Mouse (Mus musculus) heart, embryonic 15.5 days (tissue): ENCODE results near the gene Cyb561a3. TPM values are rescaled to one million over a fixed set of nuclear protein-coding genes. Genes with fewer than 3 reads are reported as not detected.

Experiments used
- ATAC-seq: fragments of 200-750 bp; cut with Nextera tagmentation; replicated peaks from 2 replicates; pipeline ENCODE4 v1.8.0; 2017; ENCODE audit warnings: low read depth, moderate TSS enrichment; ENCODE audit not compliant: insufficient number of reproducible peaks, insufficient read depth, low FRiP score
- H3K27ac ChIP-seq: fragments of 300-500 bp; sonication (generic); 2 replicates; pipeline ENCODE4 v1.5.1; 2015; ENCODE audit warnings: mild to moderate bottlenecking, inconsistent platforms
- H3K27me3 ChIP-seq: fragments of 300-500 bp; sonication (generic); 2 replicates; pipeline ENCODE4 v1.6.1; 2015; ENCODE audit warnings: inconsistent platforms
- H3K36me3 ChIP-seq: fragments of 300-500 bp; sonication (generic); 2 replicates; pipeline ENCODE4 v1.6.1; 2015; ENCODE audit warnings: mild to moderate bottlenecking, inconsistent platforms
- H3K4me1 ChIP-seq: fragments of 300-500 bp; sonication (generic); replicated peaks from 2 replicates; pipeline ENCODE4 v1.6.1; 2015; ENCODE audit warnings: inconsistent platforms
- H3K4me2 ChIP-seq: fragments of 300-500 bp; sonication (generic); 2 replicates; pipeline ENCODE4 v1.6.1; 2015; ENCODE audit warnings: inconsistent platforms, mild to moderate bottlenecking, moderate library complexity
- H3K4me3 ChIP-seq: fragments of 300-500 bp; sonication (generic); 2 replicates; pipeline ENCODE4 v1.5.1; 2015; ENCODE audit warnings: mild to moderate bottlenecking, inconsistent platforms
- H3K9ac ChIP-seq: fragments of 300-500 bp; sonication (generic); 2 replicates; pipeline ENCODE4 v1.6.1; 2015; ENCODE audit warnings: mild to moderate bottlenecking, inconsistent platforms
- H3K9me3 ChIP-seq: fragments of 300-500 bp; sonication (generic); replicated peaks from 2 replicates; pipeline ENCODE4 v1.6.1; 2016; ENCODE audit warnings: inconsistent platforms
- WGBS: fragments of 180-500 bp; shearing (Covaris S2); methylation state at CpG from one replicate; pipeline ENCODE4 v1.1.7; 2015; ENCODE audit warnings: mixed read lengths; 5-methylcytosine and 5-hydroxymethylcytosine counted together
- polyA plus RNA-seq: library from polyadenylated mRNA; unstranded; fragments of >200 nt; fragmentation: Nextera tagmentation; extraction: Ambion mirVana; gene quantifications from 2 replicates; pipeline ENCODE4 v1.2.1, GENCODE M21; 2015

Cyb561a3 gene
- polyA plus RNA-seq, 1 experiment from 2014 or later = 15.4 TPM

- H3K4me1 ChIP-seq = peaks cover 17% of the 10 kb centered on the region
- peaks cover 11% of the 10 kb centered on the region for H3K36me3 ChIP-seq
- 2% methylated on average over 32 of the region's 32 CpGs for WGBS
- H3K27ac ChIP-seq = no peak within 1 kb of the TSS; the same call in 1 of the 2 replicates
- H3K27me3 ChIP-seq = no peaks in the 10 kb centered on the region
- H3K9ac ChIP-seq = peak within 1 kb of the TSS; percentile 66
- H3K9me3 ChIP-seq = no peaks in the 10 kb centered on the region
- ATAC-seq = peak; percentile 63
- peak within 1 kb of the TSS; percentile 98 for H3K4me2 ChIP-seq
- H3K4me3 ChIP-seq = peak within 1 kb of the TSS; percentile 54
These were observed 57.3 kb downstream of the Cyb561a3 start, which contains the start of gene Vwce for GRCm38 (mm10) chr19:10634106-10634871. Vwce (plus strand) TSS chr19:10634213.

- no peaks in the 10 kb centered on the region for H3K9me3 ChIP-seq
- WGBS = 3% methylated on average over 21 of the region's 21 CpGs
- H3K27ac ChIP-seq = no peak overlapping the region; the same call in 1 of the 2 replicates
- H3K27me3 ChIP-seq = no peaks in the 10 kb centered on the region
- peak overlapping the region; percentile 98 for H3K4me2 ChIP-seq
- H3K4me1 ChIP-seq = peaks cover 17% of the 10 kb centered on the region
- H3K36me3 ChIP-seq = peaks cover 5% of the 10 kb centered on the region; the same call in 1 of the 2 replicates
- peak overlapping the region; percentile 54 for H3K4me3 ChIP-seq
- peak; percentile 84 for ATAC-seq
- peak overlapping the region; percentile 66 for H3K9ac ChIP-seq
These were observed 57.9 kb downstream of the Cyb561a3 start for GRCm38 (mm10) chr19:10634872-10635318.

DNA sequence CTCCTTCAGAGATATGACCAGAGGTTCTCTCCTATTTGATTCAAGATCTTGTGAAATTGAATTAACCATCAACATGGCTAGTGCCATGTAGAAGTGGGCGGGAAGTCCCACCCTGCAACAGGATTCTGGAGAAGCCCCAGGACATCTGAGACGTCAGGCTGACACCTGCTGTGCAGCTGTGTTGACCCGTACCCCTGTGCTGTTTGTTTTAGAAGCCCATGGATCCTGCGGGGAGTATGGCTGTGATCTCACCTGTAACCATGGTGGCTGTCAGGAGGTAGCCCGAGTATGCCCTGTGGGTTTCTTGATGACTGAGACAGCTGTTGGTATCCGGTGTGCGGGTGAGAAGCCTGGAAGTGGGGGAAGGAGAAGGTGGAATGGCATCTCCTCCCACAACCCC is 60.9 kb downstream of the Cyb561a3 start:
- no peaks in the 10 kb centered on the region for H3K36me3 ChIP-seq
- no peak overlapping the region for H3K27ac ChIP-seq
- ATAC-seq = no peak
- WGBS = 45% methylated on average over 7 of the region's 7 CpGs
- no peak overlapping the region for H3K4me3 ChIP-seq
- H3K4me2 ChIP-seq = no peak overlapping the region
- H3K9ac ChIP-seq = no peak overlapping the region
- H3K27me3 ChIP-seq = peaks cover 12% of the 10 kb centered on the region; the same call in 1 of the 2 replicates
- H3K9me3 ChIP-seq = no peaks in the 10 kb centered on the region
- peaks cover 20% of the 10 kb centered on the region for H3K4me1 ChIP-seq

DNA sequence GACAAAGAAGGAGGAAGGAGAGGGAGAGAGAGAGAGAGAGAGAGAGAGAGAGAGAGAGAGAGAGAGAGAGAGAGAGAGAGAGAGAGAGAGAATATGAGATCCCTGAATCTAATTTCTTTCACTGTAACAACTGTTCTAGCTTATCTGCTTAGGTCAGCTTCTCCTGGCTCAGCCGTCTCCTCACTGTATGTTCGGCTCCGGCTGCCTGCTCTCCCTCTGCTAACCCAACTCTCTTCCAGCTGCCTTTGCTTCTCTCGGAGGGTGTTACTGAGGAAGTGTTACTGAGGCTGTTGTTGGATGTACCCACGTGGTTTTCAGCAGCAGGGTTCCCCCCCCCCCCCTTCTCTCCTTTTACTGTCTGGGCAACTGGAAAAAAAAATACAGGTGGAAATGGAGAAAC is 63.1 kb downstream of the Cyb561a3 start:
- no peak overlapping the region for H3K27ac ChIP-seq
- H3K27me3 ChIP-seq = peaks cover 14% of the 10 kb centered on the region; the same call in 1 of the 2 replicates
- WGBS = 4% methylated on average over 5 of the region's 5 CpGs
- H3K9me3 ChIP-seq = no peaks in the 10 kb centered on the region
- peaks cover 5% of the 10 kb centered on the region for H3K4me1 ChIP-seq
- no peak overlapping the region for H3K4me3 ChIP-seq
- peak overlapping the region; percentile 13; the same call in 1 of the 2 replicates for H3K4me2 ChIP-seq
- no peak for ATAC-seq
- H3K9ac ChIP-seq = no peak overlapping the region
- H3K36me3 ChIP-seq = no peaks in the 10 kb centered on the region

DNA sequence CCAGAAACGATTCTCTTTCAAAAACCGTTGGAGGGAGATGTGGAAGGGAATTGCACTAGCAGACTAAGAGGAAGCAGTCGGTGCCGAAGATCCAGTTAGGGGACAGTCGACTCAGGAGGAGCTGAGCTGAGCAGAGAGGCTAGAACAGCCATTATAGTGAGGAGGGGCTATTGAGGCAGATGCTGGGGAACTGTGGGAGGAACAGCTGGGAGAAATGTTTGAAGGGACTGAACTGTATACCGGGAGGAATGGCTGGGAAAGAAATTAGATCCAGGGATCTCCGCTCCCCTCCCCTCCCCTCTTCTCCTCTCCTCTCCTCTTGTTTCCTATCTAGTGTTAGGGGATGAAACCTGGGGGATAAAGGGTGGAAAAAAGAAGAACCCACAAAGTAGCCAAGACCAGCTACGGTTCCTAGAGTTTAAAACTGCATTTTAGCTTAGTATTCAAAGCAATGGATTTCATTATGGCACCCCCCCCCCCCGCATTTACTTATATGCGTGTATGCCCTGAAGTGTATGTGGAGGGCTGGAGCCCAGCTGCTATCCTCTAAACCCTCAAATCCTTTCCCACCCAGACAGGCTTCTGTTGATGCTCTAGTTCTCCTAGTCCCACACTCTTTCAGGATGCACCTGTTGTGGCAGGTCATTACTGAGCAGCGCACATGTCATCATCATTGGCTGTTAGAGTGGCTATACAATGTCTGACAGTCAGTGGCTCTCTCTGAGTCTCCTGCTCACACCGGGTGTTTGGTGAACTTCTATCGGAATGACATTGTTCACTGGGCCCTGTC is 63.8 kb downstream of the Cyb561a3 start:
- H3K4me1 ChIP-seq = peaks cover 3% of the 10 kb centered on the region; the same call in 1 of the 2 replicates
- no peak overlapping the region for H3K9ac ChIP-seq
- peaks cover 14% of the 10 kb centered on the region; the same call in 1 of the 2 replicates for H3K27me3 ChIP-seq
- 45% methylated on average over 13 of the region's 13 CpGs for WGBS
- H3K9me3 ChIP-seq = no peaks in the 10 kb centered on the region
- no peak overlapping the region for H3K4me3 ChIP-seq
- H3K4me2 ChIP-seq = peak overlapping the region; percentile 13; the same call in 1 of the 2 replicates
- no peaks in the 10 kb centered on the region for H3K36me3 ChIP-seq
- no peak for ATAC-seq
- no peak overlapping the region for H3K27ac ChIP-seq

Other genes starting within 250 kb of the Cyb561a3 start
- 0.48 and 0.94 TPM in 2 replicates for gene Syt7, start 188.1 kb upstream of the Cyb561a3 start, polyA plus RNA-seq
- 0.13 and 0.23 TPM in 2 replicates for gene Lrrc10b, start 119.7 kb upstream of the Cyb561a3 start, polyA plus RNA-seq
- gene Ppp1r32, start 94.2 kb upstream of the Cyb561a3 start, polyA plus RNA-seq = 0.13 TPM in 1 of 2 replicates, not detected in the other
- 23.4 and 30.4 TPM in 2 replicates for gene Cpsf7, start 51.9 kb upstream of the Cyb561a3 start, polyA plus RNA-seq
- 45.2 and 49.4 TPM in 2 replicates for gene Sdhaf2, start 51.0 kb upstream of the Cyb561a3 start, polyA plus RNA-seq
- 14.8 and 19.8 TPM in 2 replicates for gene Tmem216, start 20.9 kb upstream of the Cyb561a3 start, polyA plus RNA-seq
- 21.4 and 26.2 TPM in 2 replicates for gene Tmem138, start 190 bp downstream of the Cyb561a3 start, polyA plus RNA-seq
- gene Ddb1, start 28.2 kb downstream of the Cyb561a3 start, polyA plus RNA-seq = 204 and 272 TPM in 2 replicates
- 8.5 and 11.9 TPM in 2 replicates for gene Tkfc, start 28.5 kb downstream of the Cyb561a3 start, polyA plus RNA-seq
- 0.82 and 1.5 TPM in 2 replicates for gene Vwce, start 57.0 kb downstream of the Cyb561a3 start, polyA plus RNA-seq
- gene Pga5, start 100.9 kb downstream of the Cyb561a3 start, polyA plus RNA-seq = not detected in 2 replicates
- gene Vps37c, start 111.6 kb downstream of the Cyb561a3 start, polyA plus RNA-seq = 25.1 and 34.3 TPM in 2 replicates
- 0.53 and 1.4 TPM in 2 replicates for gene Cd5, start 161.8 kb downstream of the Cyb561a3 start, polyA plus RNA-seq